Mouse (Mus musculus) embryonic fibroblast, embryonic 13.5 days (primary cell): ENCODE measurements around the gene Asprv1. TPM values are rescaled to one million over a fixed set of nuclear protein-coding genes. Genes with fewer than 3 reads are reported as not detected.

ENCODE experiments used
- H3K27ac ChIP-seq: 2 replicates; pipeline ENCODE4 v1.5.1; 2012; ENCODE audit warnings: low read length, control low read depth, inconsistent platforms; ENCODE audit not compliant: insufficient read depth
- H3K4me1 ChIP-seq: 2 replicates; pipeline ENCODE4 v1.6.1; 2011; ENCODE audit warnings: low read length; ENCODE audit not compliant: control insufficient read depth, insufficient read depth
- H3K4me3 ChIP-seq: 2 replicates; pipeline ENCODE4 v1.5.1; 2011; ENCODE audit warnings: mild to moderate bottlenecking, control low read depth, low read length; ENCODE audit not compliant: insufficient read depth
- CTCF ChIP-seq: IDR thresholded peaks from 2 replicates; pipeline ENCODE4 v1.5.1; 2011; ENCODE audit warnings: mild to moderate bottlenecking, control low read depth, low read length, moderate library complexity, borderline replicate concordance; ENCODE audit not compliant: insufficient read depth
- POLR2A ChIP-seq: IDR thresholded peaks from 2 replicates; pipeline ENCODE4 v1.6.1; 2011; ENCODE audit warnings: low read depth, mild to moderate bottlenecking, control low read depth, low read length, moderate library complexity
- polyA plus RNA-seq: library from polyadenylated mRNA; stranded (reverse); fragments of >200 nt; gene quantifications from 2 replicates; pipeline ENCODE4 v1.2.4, GENCODE M21; 2011; ENCODE audit warnings: low read depth; ENCODE audit not compliant: missing spikeins, insufficient read length

Asprv1 gene
- polyA plus RNA-seq, 1 experiment: not detected

DNA sequence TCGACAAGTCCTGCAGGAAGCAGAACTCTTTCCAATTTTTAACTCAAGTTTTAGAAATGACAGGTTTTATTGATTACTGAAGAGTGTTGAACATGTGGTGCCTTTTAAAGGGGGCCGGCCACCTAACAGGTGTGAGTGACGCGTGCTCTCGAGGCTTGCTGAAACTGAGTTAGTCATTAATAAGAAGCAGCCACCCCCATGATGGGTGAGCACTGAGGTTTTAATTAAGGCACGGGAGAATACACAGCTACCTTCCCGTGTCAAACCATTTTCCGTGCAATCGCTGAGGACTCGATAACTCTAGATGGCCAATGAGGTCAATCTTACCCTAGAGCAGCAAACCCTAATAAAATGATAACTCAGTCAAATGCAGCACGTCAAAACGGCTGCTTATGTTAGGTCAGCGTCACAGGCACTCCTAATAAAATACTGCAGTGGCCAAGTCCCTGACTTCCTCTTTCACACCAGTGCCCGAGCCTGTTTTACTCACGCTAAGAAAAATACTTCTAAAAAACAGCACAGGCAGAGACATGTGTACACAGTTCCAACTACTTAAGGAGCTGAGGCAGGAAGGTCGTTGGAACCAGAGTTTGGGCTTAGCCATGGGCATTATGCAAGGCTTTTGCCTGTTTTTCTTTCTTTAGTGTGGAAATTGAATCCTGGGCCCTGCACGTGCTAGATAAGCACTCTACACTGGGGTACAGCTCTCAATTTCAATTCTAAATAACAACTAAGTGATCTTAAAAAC is 37.8 kb downstream of the Asprv1 start:
- TF ChIP-seq POLR2A (no peak), CTCF (no peak)
- no peaks in the 10 kb centered on the region for H3K4me1 ChIP-seq
- no peak overlapping the region for H3K4me3 ChIP-seq
- no peak overlapping the region for H3K27ac ChIP-seq

DNA sequence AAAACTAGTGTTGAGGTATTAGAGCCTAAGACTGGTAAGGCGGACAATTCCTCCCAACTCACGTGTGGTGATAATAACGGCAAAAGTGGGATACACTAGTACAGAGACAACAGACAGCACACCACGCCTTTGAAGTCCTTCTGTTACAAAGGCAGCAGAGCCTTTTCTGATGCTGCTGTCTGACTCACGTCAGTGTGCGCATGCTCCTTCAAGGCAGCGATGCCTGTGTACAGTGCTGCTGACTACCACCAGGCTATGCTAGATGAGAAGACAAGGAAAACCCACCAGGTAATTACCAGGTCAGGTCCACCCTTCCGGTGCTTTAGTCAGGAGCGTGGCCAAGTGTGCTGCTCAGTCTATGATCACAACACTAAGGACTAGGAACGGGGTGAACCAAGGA is 39.1 kb downstream of the Asprv1 start:
- Histone ChIP-seq H3K4me3 (no peak overlapping the region), H3K27ac (no peak overlapping the region), H3K4me1 (no peaks in the 10 kb centered on the region)
- TF ChIP-seq POLR2A (no peak), CTCF (no peak)

DNA sequence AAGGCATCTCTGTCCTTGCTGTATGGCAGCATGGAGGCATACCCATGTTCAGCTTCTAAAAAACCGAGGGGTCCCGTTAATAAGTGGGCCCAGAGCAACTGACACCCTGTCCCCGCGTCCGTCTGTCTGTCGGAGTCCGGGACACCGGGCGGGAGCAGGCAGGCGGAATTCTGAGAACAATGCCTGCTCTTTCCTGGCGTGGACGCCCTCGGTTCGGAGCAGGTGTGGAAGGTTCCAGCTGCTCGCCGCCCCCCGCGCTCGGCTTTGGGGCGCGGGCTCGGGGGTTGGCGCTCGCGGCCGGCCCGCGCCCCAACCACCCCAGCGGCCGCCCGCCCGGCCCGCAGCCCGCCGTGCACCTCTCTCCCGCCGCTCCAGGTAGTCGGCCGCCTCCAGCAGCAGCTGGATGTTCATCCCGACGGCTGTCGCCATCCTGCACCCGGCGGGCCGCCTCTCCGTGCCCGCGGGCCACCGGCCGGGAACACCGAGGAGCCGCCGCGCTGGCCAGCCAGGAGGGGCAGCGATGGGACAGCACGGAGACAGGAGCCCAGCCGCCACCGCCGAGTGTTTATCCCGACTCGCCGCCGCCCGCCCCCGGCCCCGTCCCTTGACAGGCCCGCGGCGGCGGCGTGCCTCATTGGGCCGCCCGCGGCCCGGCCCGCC is 40.7 kb downstream of the Asprv1 start, which contains the start of gene Mxd1:
Gene Mxd1 (minus strand): TSS at position 582 of the 660 bp plus-strand sequence.
- Histone ChIP-seq H3K27ac (no peak within 1 kb of the TSS), H3K4me1 (no peaks in the 10 kb centered on the region), H3K4me3 (peak within 1 kb of the TSS; percentile 68)
- TF ChIP-seq POLR2A (peak; percentile 62), CTCF (no peak)

DNA sequence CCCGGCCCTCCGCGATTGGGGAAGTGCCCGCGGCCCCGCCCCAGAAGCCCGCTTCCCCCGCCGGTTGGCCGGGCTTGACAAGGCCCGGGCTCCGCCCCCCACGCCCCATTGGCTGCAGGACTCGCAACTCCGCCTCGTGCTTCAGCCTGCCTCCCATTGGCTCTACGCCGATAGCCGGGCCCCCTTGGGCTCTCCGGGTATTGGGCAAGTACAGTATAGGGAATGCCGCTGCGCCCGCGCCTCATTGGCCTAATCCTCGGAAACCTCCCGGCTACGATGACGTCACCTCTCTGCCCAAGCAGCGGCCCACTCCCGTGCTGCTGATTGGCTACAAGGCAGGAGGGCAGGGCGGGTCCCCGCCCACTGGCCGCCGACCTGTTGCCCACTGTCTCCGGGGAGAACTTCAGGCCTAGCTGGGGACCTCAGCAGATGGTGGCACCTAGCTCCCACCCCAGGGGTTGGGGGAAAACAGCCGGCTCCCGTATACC is 41.3 kb downstream of the Asprv1 start:
- Histone ChIP-seq H3K27ac (no peak overlapping the region), H3K4me3 (peak overlapping the region; percentile 54), H3K4me1 (no peaks in the 10 kb centered on the region)
- peak; percentile 66 for TF ChIP-seq POLR2A
- TF ChIP-seq CTCF: no peak

DNA sequence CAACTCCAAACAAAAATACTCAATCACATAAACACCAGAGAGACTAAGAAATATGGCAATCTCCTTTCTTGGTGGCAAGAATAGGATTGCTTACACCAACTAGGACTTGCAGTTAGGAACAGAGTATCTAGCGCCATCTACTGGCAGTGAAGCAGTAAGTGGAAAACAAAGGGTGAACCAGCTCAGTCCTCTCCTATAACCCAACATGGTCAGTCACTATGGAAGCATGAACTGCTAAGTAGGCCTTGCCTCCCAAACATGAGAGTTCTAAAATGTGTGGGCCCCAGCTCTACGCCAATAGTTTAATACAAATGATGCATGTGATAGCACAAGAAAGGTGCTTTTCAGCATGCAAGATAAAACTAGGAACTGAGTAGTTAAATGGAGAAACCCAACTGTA is 42.9 kb downstream of the Asprv1 start:
- TF ChIP-seq CTCF (peak; percentile 28; the same call in 1 of the 2 replicates), POLR2A (no peak)
- Histone ChIP-seq H3K4me1 (no peaks in the 10 kb centered on the region), H3K4me3 (no peak overlapping the region), H3K27ac (no peak overlapping the region)

DNA sequence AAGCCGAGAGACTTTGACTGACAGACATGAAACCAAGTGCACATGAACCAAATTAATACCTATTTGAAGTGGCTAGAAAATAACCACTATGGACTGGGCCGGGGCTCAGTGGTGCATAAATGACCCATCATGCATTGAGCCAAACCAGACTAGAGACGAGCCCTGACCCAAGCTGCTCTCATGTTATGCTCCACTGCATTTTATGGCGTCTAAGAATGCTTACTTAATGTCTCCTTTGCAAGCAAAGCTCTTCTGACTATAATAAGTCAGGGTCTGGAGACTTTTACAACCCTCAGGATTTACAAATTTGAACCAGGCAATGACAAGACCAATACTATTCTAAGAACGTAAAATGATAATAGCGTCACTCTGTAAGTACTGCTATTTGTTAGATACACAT is 50.4 kb downstream of the Asprv1 start:
- H3K4me1 ChIP-seq: peaks cover 2% of the 10 kb centered on the region
- no peak overlapping the region for H3K4me3 ChIP-seq
- H3K27ac ChIP-seq: no peak overlapping the region
- no peak for TF ChIP-seq POLR2A
- TF ChIP-seq CTCF: no peak

Other genes starting within 250 kb of the Asprv1 start
- 117 and 140 TPM in 2 replicates for gene Pcyox1, start 231.0 kb upstream of the Asprv1 start, polyA plus RNA-seq
- gene Tia1, start 223.9 kb upstream of the Asprv1 start, polyA plus RNA-seq: 92.6 and 133 TPM in 2 replicates
- not detected in 2 replicates for gene Gm44790, start 201.5 kb upstream of the Asprv1 start, polyA plus RNA-seq
- gene C87436, start 189.8 kb upstream of the Asprv1 start, polyA plus RNA-seq: 9.6 and 9.7 TPM in 2 replicates
- 176 and 186 TPM in 2 replicates for gene Pcbp1, start 101.8 kb upstream of the Asprv1 start, polyA plus RNA-seq
- gene Mxd1, start 41.0 kb downstream of the Asprv1 start, polyA plus RNA-seq: 5.4 and 5.8 TPM in 2 replicates
- gene Snrnp27, start 56.4 kb downstream of the Asprv1 start, polyA plus RNA-seq: 64.1 and 65.6 TPM in 2 replicates
- gene Gmcl1, start 105.2 kb downstream of the Asprv1 start, polyA plus RNA-seq: 26.1 and 34.9 TPM in 2 replicates
- 87.3 and 105 TPM in 2 replicates for gene Anxa4, start 165.4 kb downstream of the Asprv1 start, polyA plus RNA-seq
- 66.8 and 73.3 TPM in 2 replicates for gene Aak1, start 221.4 kb downstream of the Asprv1 start, polyA plus RNA-seq